Mouse (Mus musculus) CH12.LX (cell line): ENCODE data around the gene P2rx7. TPM values are rescaled to one million over a fixed set of nuclear protein-coding genes. Genes with fewer than 3 reads are reported as not detected.

ENCODE experiments used
- DNase-seq: peaks from one replicate; pipeline ENCODE4 v3.0.0-alpha.2; 2013; ENCODE audit errors: extremely low read depth
- H3K27ac ChIP-seq: 2 replicates; pipeline ENCODE4 v1.5.1; 2012; ENCODE audit warnings: low read depth, mild to moderate bottlenecking, control low read depth, moderate library complexity; ENCODE audit not compliant: insufficient read depth
- H3K27me3 ChIP-seq: replicated peaks from 2 replicates; pipeline ENCODE3; 2012; ENCODE audit warnings: inconsistent platforms
- H3K36me3 ChIP-seq, 2 experiments: replicated peaks in 1 of 2; 2 replicates each; pipeline versions ENCODE3 to v1.6.1; 2012; ENCODE audit warnings: inconsistent platforms in 1 of 2, low read length in 1 of 2, mild to moderate bottlenecking in 1 of 2, mixed read lengths in 1 of 2, moderate library complexity in 1 of 2; ENCODE audit not compliant: control insufficient read depth in 1 of 2, insufficient read depth in 1 of 2
- H3K4me1 ChIP-seq, 2 experiments: 2 replicates each; pipeline ENCODE4 v1.6.1; 2012; ENCODE audit warnings: inconsistent platforms in 1 of 2, moderate library complexity in 1 of 2; ENCODE audit not compliant: insufficient read depth in 2 of 2, control insufficient read depth in 1 of 2
- H3K4me2 ChIP-seq: 2 replicates; pipeline ENCODE4 v1.6.1; 2012; ENCODE audit warnings: low read depth, mild to moderate bottlenecking, control low read depth; ENCODE audit not compliant: poor library complexity, insufficient read depth, severe bottlenecking
- H3K4me3 ChIP-seq, 3 experiments: fragments of 150-350 bp in 1 of 3; sonication (generic) in 1 of 3; replicated peaks in 1 of 3; 2 replicates each; pipeline versions ENCODE3 to v1.5.1; 2011 to 2012; ENCODE audit warnings: low read depth in 2 of 3, low read length in 2 of 3, mild to moderate bottlenecking in 2 of 3, moderate library complexity in 2 of 3, control low read depth in 1 of 3, improper control_type of control experiment in 1 of 3, inconsistent platforms in 1 of 3, mixed read lengths in 1 of 3; ENCODE audit not compliant: poor library complexity in 1 of 3
- H3K79me2 ChIP-seq: replicated peaks from 2 replicates; pipeline ENCODE4 v1.6.1; 2012; ENCODE audit warnings: mild to moderate bottlenecking, moderate library complexity; ENCODE audit not compliant: control insufficient read depth, poor library complexity, insufficient read depth, severe bottlenecking; ENCODE audit errors: extremely low read depth
- H3K9ac ChIP-seq: 2 replicates; pipeline ENCODE4 v1.6.1; 2012; ENCODE audit warnings: low read depth, mild to moderate bottlenecking, control low read depth, moderate library complexity; ENCODE audit not compliant: insufficient read depth
- H3K9me3 ChIP-seq: replicated peaks from 2 replicates; pipeline ENCODE3; 2012; ENCODE audit warnings: low read length, inconsistent platforms, mixed read lengths
- CHD1 ChIP-seq: IDR thresholded peaks from 2 replicates; pipeline ENCODE4 v1.6.1; 2012; ENCODE audit warnings: low read depth, low read length, improper control_type of control experiment, inconsistent platforms
- CTCF ChIP-seq, 2 experiments: IDR thresholded peaks in 1 of 2; conservative IDR thresholded peaks in 1 of 2; 2 replicates each; pipeline ENCODE4 v1.5.1; 2011 to 2012; ENCODE audit warnings: low read depth in 2 of 2, low read length in 2 of 2, improper control_type of control experiment in 1 of 2, inconsistent platforms in 1 of 2, mild to moderate bottlenecking in 1 of 2, moderate library complexity in 1 of 2
- ELF1 ChIP-seq: IDR thresholded peaks from 2 replicates; pipeline ENCODE4 v1.6.1; 2014; ENCODE audit warnings: low read depth, mild to moderate bottlenecking, inconsistent platforms, low read length, improper control_type of control experiment
- IRF4 ChIP-seq: IDR thresholded peaks from 2 replicates; pipeline ENCODE4 v1.6.1; 2014; ENCODE audit warnings: low read depth, mild to moderate bottlenecking, inconsistent platforms, low read length, improper control_type of control experiment
- MAFK ChIP-seq: IDR thresholded peaks from 2 replicates; pipeline ENCODE4 v1.6.1; 2011; ENCODE audit warnings: low read length, improper control_type of control experiment; ENCODE audit not compliant: insufficient replicate concordance
- MAX ChIP-seq: IDR thresholded peaks from 2 replicates; pipeline ENCODE4 v1.6.1; 2011; ENCODE audit warnings: low read length, improper control_type of control experiment
- MAZ ChIP-seq: IDR thresholded peaks from 2 replicates; pipeline ENCODE4 v1.6.1; 2012; ENCODE audit warnings: low read depth, mild to moderate bottlenecking, inconsistent platforms, low read length, improper control_type of control experiment, moderate library complexity
- NELFE ChIP-seq: IDR thresholded peaks from 2 replicates; pipeline ENCODE4 v1.6.1; 2011; ENCODE audit warnings: low read depth, low read length, improper control_type of control experiment
- NRF1 ChIP-seq: IDR thresholded peaks from 2 replicates; pipeline ENCODE4 v1.6.1; 2014; ENCODE audit warnings: low read depth, mild to moderate bottlenecking, inconsistent platforms, low read length, improper control_type of control experiment, moderate library complexity
- RAD21 ChIP-seq: IDR thresholded peaks from 2 replicates; pipeline ENCODE4 v1.6.1; 2011; ENCODE audit warnings: low read depth, mild to moderate bottlenecking, low read length, improper control_type of control experiment, moderate library complexity
- RCOR1 ChIP-seq: conservative IDR thresholded peaks from 2 replicates; pipeline ENCODE4 v1.6.1; 2012; ENCODE audit warnings: low read depth, mild to moderate bottlenecking, inconsistent platforms, low read length, improper control_type of control experiment
- TBP ChIP-seq: conservative IDR thresholded peaks from 2 replicates; pipeline ENCODE4 v1.6.1; 2011; ENCODE audit warnings: low read depth, low read length, improper control_type of control experiment
- TCF12 ChIP-seq: IDR thresholded peaks from 2 replicates; pipeline ENCODE4 v1.6.1; 2014; ENCODE audit warnings: low read depth, mild to moderate bottlenecking, inconsistent platforms, low read length, improper control_type of control experiment
- USF1 ChIP-seq: IDR thresholded peaks from 2 replicates; pipeline ENCODE4 v1.6.1; 2014; ENCODE audit warnings: low read depth, mild to moderate bottlenecking, inconsistent platforms, low read length, improper control_type of control experiment
- ZMIZ1 ChIP-seq: IDR thresholded peaks from 2 replicates; pipeline ENCODE4 v1.6.1; 2012; ENCODE audit warnings: low read depth, mild to moderate bottlenecking, inconsistent platforms, low read length, improper control_type of control experiment
- dilution Hi-C: fragments of 300-500 bp; cut with MboI; formaldehyde crosslinking; loops from 2 replicates; pipeline ENCODE4 v1.14.3; 2020; ENCODE audit warnings: low sequenced_read_pairs; ENCODE audit not compliant: extremely low pct_unique_long_range_greater_than_20kb, extremely low pct_ligation_motif_present
- in situ Hi-C: fragments of 300-500 bp; cut with MboI; formaldehyde crosslinking; loops from 3 replicates; pipeline ENCODE4 v1.14.3; 2019; ENCODE audit warnings: low sequenced_read_pairs, low pct_ligation_motif_present, low pct_unique_long_range_greater_than_20kb, mixed read lengths
- polyA plus RNA-seq: library from polyadenylated mRNA; unstranded; fragments of >175 nt; gene quantifications from 2 replicates; pipeline ENCODE4 v1.2.1, GENCODE M21; 2012; ENCODE audit warnings: low read depth; ENCODE audit not compliant: insufficient read length
- total RNA-seq, 2 experiments: library from RNA; depleted of rRNA; stranded (reverse); fragments of 300-350 nt in 1 of 2; fragments of >200 nt in 1 of 2; gene quantifications; 2 replicates each; pipeline ENCODE4 v1.2.3; 2012 to 2014

Gene P2rx7
- total and polyA plus RNA-seq, 3 experiments, result 0.59 to 1.5 (median 1.5) TPM

DNA sequence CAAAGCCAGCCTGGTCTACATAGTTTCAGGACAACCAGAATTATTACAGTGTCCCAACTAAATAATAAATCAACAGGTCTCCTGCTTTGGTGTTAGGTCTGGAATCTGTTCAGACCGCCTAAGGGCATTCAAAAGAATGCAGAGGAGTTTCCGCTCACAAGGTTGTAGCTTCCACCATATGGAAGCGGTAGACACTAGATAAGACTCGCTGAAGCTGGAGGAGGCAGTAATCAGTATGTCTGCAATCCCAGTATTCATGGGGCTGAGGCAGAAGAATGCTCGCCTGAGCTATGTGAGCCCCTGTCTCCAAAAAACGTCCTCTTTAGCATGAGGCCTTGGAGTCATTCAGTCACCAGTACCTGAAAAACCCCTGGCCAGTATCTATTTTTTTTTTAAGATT lies 65.1 kb downstream of the P2rx7 start:
- no peak overlapping the region for H3K9ac ChIP-seq
- in situ Hi-C loops (no loop called here), dilution Hi-C loops (no loop called here)
- no peaks in the 10 kb centered on the region for H3K79me2 ChIP-seq
- peaks cover 0 to 17% of the 10 kb centered on the region in 2 experiments; a peak in 2 of 4 replicates for H3K4me1 ChIP-seq
- H3K9me3 ChIP-seq, result peaks cover 12% of the 10 kb centered on the region
- peaks cover 8% of the 10 kb centered on the region for H3K27me3 ChIP-seq
- H3K27ac ChIP-seq, result no peak overlapping the region
- DNase-seq, result no peak
- H3K4me2 ChIP-seq, result no peak overlapping the region
- peaks cover 0 to 17% of the 10 kb centered on the region in 2 experiments for H3K36me3 ChIP-seq
- H3K4me3 ChIP-seq, result no peak overlapping the region
- no peak for TF ChIP-seq CTCF (conservative IDR thresholded peaks at IDR 0.05 in 1 of 2, IDR thresholded peaks at IDR 0.05 in 1 of 2; ENCODE audit: low read depth in 2 of 2, low read length in 2 of 2)

DNA sequence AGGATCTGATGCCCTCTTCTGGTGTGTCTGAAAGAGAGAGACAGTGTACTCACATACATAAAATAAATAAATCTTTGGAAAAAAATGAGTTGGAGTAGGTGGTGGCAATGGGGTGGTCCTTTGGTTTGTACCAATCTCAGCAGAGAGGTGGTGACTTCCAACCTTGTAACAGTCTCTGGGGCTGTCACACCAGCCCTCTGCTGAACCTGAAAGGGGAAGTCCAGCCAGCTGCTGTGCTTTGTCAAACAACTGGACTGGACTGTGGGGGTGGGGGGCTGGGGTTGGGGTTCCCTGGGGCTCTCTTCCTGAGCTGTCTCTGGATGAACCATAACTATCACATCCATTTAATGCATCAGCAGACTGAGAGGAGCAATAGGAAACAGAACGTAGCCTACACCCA lies 72.0 kb downstream of the P2rx7 start:
- DNase-seq, result peak; percentile 40
- Histone ChIP-seq H3K9ac (no peak overlapping the region), H3K79me2 (no peaks in the 10 kb centered on the region)
- TF ChIP-seq NELFE (no peak), ZMIZ1 (no peak), TBP (no peak), MAFK (no peak), TCF12 (no peak), CHD1 (no peak), IRF4 (no peak), ELF1 (no peak), NRF1 (no peak), MAZ (no peak), USF1 (no peak), CTCF (conservative IDR thresholded peaks at IDR 0.05 in 1 of 2, IDR thresholded peaks at IDR 0.05 in 1 of 2; ENCODE audit: low read depth in 2 of 2, low read length in 2 of 2) (no peak), MAX (no peak), RAD21 (no peak), RCOR1 (no peak)
- TF ChIP-seq, all 38 proteins: peak for 0
- Histone ChIP-seq H3K4me2 (no peak overlapping the region), H3K4me3 (no peak overlapping the region), H3K4me1 (peaks cover 3 to 31% of the 10 kb centered on the region in 2 experiments), H3K27me3 (no peaks in the 10 kb centered on the region), H3K27ac (no peak overlapping the region), H3K9me3 (peaks cover 20% of the 10 kb centered on the region), H3K36me3 (peaks cover 2 to 60% of the 10 kb centered on the region in 2 experiments)
- dilution Hi-C loops (no loop called here), in situ Hi-C loops (loop anchor here (10.0 kb wide), 1 partner anchor 71 kb away; the partner anchor contains the start of gene P2rx7)
